In the genomic region with DNA sequence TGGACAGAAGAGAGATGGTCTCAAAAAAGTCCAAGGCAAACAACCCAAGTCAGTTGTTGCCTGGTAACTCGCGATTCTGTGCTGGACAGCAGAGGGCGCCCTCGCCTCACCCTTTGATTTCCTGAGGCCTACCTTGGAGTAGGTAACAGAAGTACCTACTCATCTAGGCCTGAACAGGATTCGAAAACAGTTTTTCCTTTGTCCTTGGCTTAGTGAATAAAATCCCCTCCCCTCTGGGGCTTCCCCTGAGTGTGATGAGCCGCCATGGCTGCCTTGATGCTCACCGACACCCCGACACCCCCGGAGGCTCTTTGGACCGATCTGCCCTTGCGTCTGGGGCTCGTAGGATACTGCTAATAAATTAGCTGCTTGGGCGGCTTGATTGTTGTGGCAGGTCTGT, we compare ENCODE assay signal across 8 mouse cellular contexts.
A peak's percentile ranks its signal among the peaks of the same experiment; 100 is the strongest.
DNase-seq lines count a peak whose midpoint lies in the region; ATAC-seq and TF ChIP-seq lines count a peak whose summit lies in the region.

No protein-coding gene starts in this region.

- 0 out of 2 replicates have a peak, but pooled peaks cover 5% of the 10 kb centered on the region for H3K9me3 ChIP-seq in forebrain, embryonic 13.5 days (replicated peaks)
- no peaks in the 10 kb centered on the region for H3K9me3 ChIP-seq in hindbrain, embryonic 16.5 days (ENCODE audit: control insufficient read depth, low read length)
- H3K9me3 ChIP-seq in midbrain, embryonic 10.5 days (replicated peaks) = no peaks in the 10 kb centered on the region

- TF ChIP-seq POLR2A in small intestine, adult 2 months (IDR thresholded peaks at IDR 0.05; ENCODE audit: low read depth, low read length) = no peak

- no peaks in the 10 kb centered on the region for H3K27me3 ChIP-seq in forebrain, embryonic 13.5 days
- no peaks in the 10 kb centered on the region for H3K27me3 ChIP-seq in hindbrain, embryonic 16.5 days (replicated peaks; ENCODE audit: control insufficient read depth, insufficient read depth, low read length)
- no peaks in the 10 kb centered on the region for H3K27me3 ChIP-seq in midbrain, embryonic 10.5 days (ENCODE audit: low read depth, poor library complexity, severe bottlenecking)
- no peaks in the 10 kb centered on the region for H3K27me3 ChIP-seq in small intestine, adult 2 months (ENCODE audit: control insufficient read depth, insufficient read depth, low read length)

- ATAC-seq in forebrain, embryonic 13.5 days = 0 out of 2 replicates have a peak, but pooled peaks have one; percentile 36
- peak; percentile 40; the same call in 1 of the 2 replicates for ATAC-seq in hindbrain, embryonic 16.5 days
- no peak for ATAC-seq in activated CD4-positive, CD25-positive, alpha-beta regulatory T cell, adult 4 months

- H3K9ac ChIP-seq in forebrain, embryonic 13.5 days = no peak overlapping the region
- H3K9ac ChIP-seq in hindbrain, embryonic 16.5 days (ENCODE audit: low read depth, low read length) = no peak overlapping the region

- H3K4me2 ChIP-seq in forebrain, embryonic 13.5 days = no peak overlapping the region
- no peak overlapping the region for H3K4me2 ChIP-seq in hindbrain, embryonic 16.5 days (ENCODE audit: low read length)

- no peaks in the 10 kb centered on the region for H3K36me3 ChIP-seq in forebrain, embryonic 13.5 days (ENCODE audit: poor library complexity, severe bottlenecking)
- no peaks in the 10 kb centered on the region for H3K36me3 ChIP-seq in hindbrain, embryonic 16.5 days (ENCODE audit: control insufficient read depth, insufficient read depth, low read length)
- no peaks in the 10 kb centered on the region for H3K36me3 ChIP-seq in midbrain, embryonic 10.5 days
- H3K36me3 ChIP-seq in small intestine, adult 2 months (ENCODE audit: control insufficient read depth, insufficient read depth, low read length) = no peaks in the 10 kb centered on the region

- H3K4me3 ChIP-seq in forebrain, embryonic 13.5 days = no peak overlapping the region
- H3K4me3 ChIP-seq in hindbrain, embryonic 16.5 days (ENCODE audit: low read length) = no peak overlapping the region
- no peak overlapping the region for H3K4me3 ChIP-seq in midbrain, embryonic 10.5 days
- H3K4me3 ChIP-seq in small intestine, adult 2 months (ENCODE audit: low read depth, low read length) = no peak overlapping the region

- peak; percentile 35 for DNase-seq in Muller cell, postnatal 12 days (ENCODE audit: inconsistent ontology term)
- peak; percentile 6 for DNase-seq in c-Kit-negative CD71-positive TER-119-positive erythroid progenitor cells, embryonic 14.5 days (ENCODE audit: low read depth, low spot score)
- DNase-seq in layer of hippocampus, postnatal 36 days = peak; percentile 57 to 64
- peak; percentile 55 for DNase-seq in midbrain, embryonic 10.5 days (ENCODE audit: low spot score)

- H3K4me1 ChIP-seq in forebrain, embryonic 13.5 days = no peaks in the 10 kb centered on the region
- no peaks in the 10 kb centered on the region for H3K4me1 ChIP-seq in hindbrain, embryonic 16.5 days (ENCODE audit: control insufficient read depth, insufficient read depth, low read depth, low read length)
- no peaks in the 10 kb centered on the region for H3K4me1 ChIP-seq in midbrain, embryonic 10.5 days
- no peaks in the 10 kb centered on the region for H3K4me1 ChIP-seq in small intestine, adult 2 months (ENCODE audit: control insufficient read depth, insufficient read depth, insufficient read length, low read length)

- WGBS in forebrain, embryonic 13.5 days = 51% methylated on average over 13 of the region's 13 CpGs
- 56% methylated on average over 13 of the region's 13 CpGs for WGBS in hindbrain, embryonic 16.5 days
- WGBS in midbrain, embryonic 10.5 days = 53% methylated on average over 13 of the region's 13 CpGs
- WGBS in small intestine, adult 2 months = 62% methylated on average over 13 of the region's 13 CpGs

- peak; percentile 68; the same call in 1 of the 2 replicates for TF ChIP-seq CTCF in small intestine, adult 2 months (IDR thresholded peaks at IDR 0.05; ENCODE audit: extremely low read depth, insufficient read length, insufficient replicate concordance, low read depth, low read length)

- H3K27ac ChIP-seq in forebrain, embryonic 13.5 days = no peak overlapping the region
- no peak overlapping the region for H3K27ac ChIP-seq in hindbrain, embryonic 16.5 days (ENCODE audit: low read depth, low read length)
- no peak overlapping the region for H3K27ac ChIP-seq in midbrain, embryonic 10.5 days (replicated peaks)
- no peak overlapping the region for H3K27ac ChIP-seq in small intestine, adult 2 months (ENCODE audit: insufficient read depth, low read depth, low read length)

Comparison
In these comparisons a context has a peak if more than half of its experiments do, and no peak if none do; other contexts are left out.
1. DNase-seq: peak in every context shown above with its lines; median percentile 60 in layer of hippocampus, postnatal 36 days; 55 in midbrain, embryonic 10.5 days; 35 in Muller cell, postnatal 12 days; 6 in c-Kit-negative CD71-positive TER-119-positive erythroid progenitor cells, embryonic 14.5 days.